Mouse (Mus musculus) large intestine, adult 2 months (tissue): Measurements from ENCODE around the gene Smim10l2a. TPM values are rescaled to one million over a fixed set of nuclear protein-coding genes. Genes with fewer than 3 reads are reported as not detected.

Experiments used
- DNase-seq: peaks from one replicate; pipeline ENCODE4 v3.0.0-alpha.2; 2012; ENCODE audit warnings: low read depth, low spot score
- WGBS: fragments of 180-500 bp; shearing (Covaris S2); methylation state at CpG from one replicate; pipeline ENCODE4 v1.1.7; 2018; 5-methylcytosine and 5-hydroxymethylcytosine counted together
- polyA plus RNA-seq: library from polyadenylated mRNA; depleted of rRNA; stranded (reverse); fragments of >200 nt; gene quantifications from 2 replicates; pipeline ENCODE4 v1.2.3, GENCODE M21; 2012; rRNA removed

Smim10l2a gene
- polyA plus RNA-seq, result 0.34 and 0.47 TPM in 2 replicates

GRCm38 (mm10) chrX:56374431-56375128 lies at the start of gene Smim10l2a:
TSS of gene Smim10l2a (plus strand) at chrX:56374586.
- 23% methylated on average over 55 of the region's 56 CpGs for whole genome bisulfite sequencing

GRCm38 (mm10) chrX:56332046-56332445 lies 42.3 kb upstream of the Smim10l2a start:
- 68% methylated on average over 3 of the region's 3 CpGs for WGBS
- DNase-seq, result no peak

More at GRCm38 (mm10) chrX:56374431-56375128, at the start of gene Smim10l2a:
- peak; percentile 27 for DNase-seq

GRCm38 (mm10) chrX:56340305-56340704 lies 34.1 kb upstream of the Smim10l2a start:
- DNase-seq, result no peak

GRCm38 (mm10) chrX:56342921-56343320 lies 31.5 kb upstream of the Smim10l2a start:
- DNase-seq, result no peak
- 74% methylated on average over 3 of the region's 3 CpGs for WGBS

- no peak for DNase-seq
- WGBS, result 22% methylated on average over 39 of the region's 39 CpGs
Observed at GRCm38 (mm10) chrX:56346176-56346931, 28.0 kb upstream of the Smim10l2a start, which contains the start of gene Zfp449. TSS of gene Zfp449 (plus strand) at chrX:56346400.

GRCm38 (mm10) chrX:56346932-56347253 lies 27.5 kb upstream of the Smim10l2a start:
- DNase-seq, result no peak
- 28% methylated on average over 8 of the region's 8 CpGs for WGBS

GRCm38 (mm10) chrX:56380852-56381251 lies 6.5 kb downstream of the Smim10l2a start:
- DNase-seq, result no peak
- WGBS, result 89% methylated on average over 2 of the region's 2 CpGs

GRCm38 (mm10) chrX:56384142-56384541 lies 9.8 kb downstream of the Smim10l2a start:
- DNase-seq, result no peak
- 80% methylated on average over 2 of the region's 2 CpGs for WGBS

GRCm38 (mm10) chrX:56404646-56405045 lies 30.3 kb downstream of the Smim10l2a start:
- 31% methylated on average over 2 of the region's 2 CpGs for WGBS
- DNase-seq, result no peak

- no peak for DNase-seq
- 75% methylated on average over 1 of the region's 1 CpGs for WGBS
Observed at GRCm38 (mm10) chrX:56405482-56405881, 31.1 kb downstream of the Smim10l2a start.

GRCm38 (mm10) chrX:56406128-56406527 lies 31.7 kb downstream of the Smim10l2a start:
- WGBS, result 68% methylated on average over 5 of the region's 5 CpGs
- DNase-seq, result no peak

GRCm38 (mm10) chrX:56416277-56416676 lies 41.9 kb downstream of the Smim10l2a start:
- WGBS, result 58% methylated on average over 3 of the region's 3 CpGs
- no peak for DNase-seq

- DNase-seq, result no peak
- 67% methylated on average over 4 of the region's 4 CpGs for WGBS
Observed at GRCm38 (mm10) chrX:56417541-56417940, 43.2 kb downstream of the Smim10l2a start.

Other genes with a start within 250 kb of the Smim10l2a start
- gene 3830403N18Rik, start 238.0 kb upstream of the Smim10l2a start, polyA plus RNA-seq, result 0.11 TPM in 1 of 2 replicates, not detected in the other
- gene Gm773, start 161.7 kb upstream of the Smim10l2a start, polyA plus RNA-seq, result not detected in 2 replicates
- gene Zfp449, start 28.2 kb upstream of the Smim10l2a start, polyA plus RNA-seq, result 0.14 TPM in 2 replicates
- gene Gm2174, start 73.4 kb downstream of the Smim10l2a start, polyA plus RNA-seq, result not detected in 2 replicates
- 4.9 and 8.3 TPM in 2 replicates for gene Ints6l, start 80.3 kb downstream of the Smim10l2a start, polyA plus RNA-seq
- gene Gm10477, start 150.2 kb downstream of the Smim10l2a start, polyA plus RNA-seq, result not detected in 2 replicates
- gene Gm648, start 175.0 kb downstream of the Smim10l2a start, polyA plus RNA-seq, result not detected in 2 replicates
- gene Mmgt1, start 223.5 kb downstream of the Smim10l2a start, polyA plus RNA-seq, result 6.3 and 7.0 TPM in 2 replicates
- gene Slc9a6, start 235.2 kb downstream of the Smim10l2a start, polyA plus RNA-seq, result 9.5 and 16.3 TPM in 2 replicates